Mouse (Mus musculus): ENCODE results near the gene Tbc1d2. TPM values are rescaled to one million over a fixed set of nuclear protein-coding genes. Genes with fewer than 3 reads are reported as not detected.

Tbc1d2 gene
- polyA plus RNA-seq (2012; rRNA removed; ENCODE audit: low replicate concordance), result 4.2 and 6.2 TPM in 2 replicates

GRCm38 (mm10) chr4:46650086-46650753, at the start of gene Tbc1d2:
TSS of gene Tbc1d2 (minus strand) at chr4:46650209.

DNA sequence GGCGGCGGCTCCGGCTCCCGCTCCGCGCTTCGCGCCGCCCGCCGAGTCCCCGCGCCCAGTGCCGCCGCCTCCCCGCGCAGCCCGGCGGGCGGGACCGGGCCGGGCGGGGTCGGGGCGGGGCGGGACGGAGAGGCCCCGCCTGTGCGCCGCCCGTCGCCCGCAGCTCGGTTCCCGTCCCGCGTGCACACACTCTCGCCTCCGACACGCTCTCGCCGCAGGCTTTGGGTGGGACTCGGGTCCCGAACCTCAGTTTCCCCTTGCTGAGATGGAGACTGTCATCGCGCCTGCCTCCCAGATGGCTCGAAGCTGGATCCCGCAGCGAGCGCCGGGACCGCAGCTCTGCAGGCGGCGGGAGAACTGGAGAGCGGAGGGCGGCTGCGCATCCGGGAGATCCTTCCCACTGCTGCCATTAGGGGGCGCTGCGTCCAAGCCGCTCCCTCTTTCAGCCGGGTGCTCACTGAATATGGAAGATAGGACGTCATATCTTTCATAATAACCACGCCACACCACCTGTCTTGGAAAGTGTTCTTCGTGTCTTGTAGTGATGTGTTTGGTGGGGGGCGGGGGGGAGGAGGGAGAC, 48.1 kb downstream of the Tbc1d2 start, which contains the start of gene Coro2a:
Gene Coro2a, minus strand, starts transcription at position 359 of the 580 bp plus-strand sequence.

Other genes with a start within 250 kb of the Tbc1d2 start
- gene Hemgn, start 236.7 kb downstream of the Tbc1d2 start, polyA plus RNA-seq (2012; rRNA removed; ENCODE audit: low replicate concordance), result 0.09 TPM in 1 of 2 replicates, not detected in the other
- 23.0 and 30.4 TPM in 2 replicates for gene Anp32b, start 199.3 kb downstream of the Tbc1d2 start, polyA plus RNA-seq (2012; rRNA removed; ENCODE audit: low replicate concordance)
- gene Nans, start 161.0 kb downstream of the Tbc1d2 start, polyA plus RNA-seq (2012; rRNA removed; ENCODE audit: low replicate concordance), result 28.0 and 38.4 TPM in 2 replicates
- gene Trim14, start 114.1 kb downstream of the Tbc1d2 start, polyA plus RNA-seq (2012; rRNA removed; ENCODE audit: low replicate concordance), result 18.9 and 46.1 TPM in 2 replicates
- gene Coro2a, start 48.0 kb downstream of the Tbc1d2 start, polyA plus RNA-seq (2012; rRNA removed; ENCODE audit: low replicate concordance), result 236 and 272 TPM in 2 replicates

All from duodenum, adult 2 months (tissue).